Mouse (Mus musculus): ENCODE results near the gene Gramd4. TPM values are rescaled to one million over a fixed set of nuclear protein-coding genes. Genes with fewer than 3 reads are reported as not detected.

Gene Gramd4
- polyA plus RNA-seq, 1 experiment from 2014 or later, result 12.6 TPM

- 42% methylated on average over 7 of the region's 7 CpGs for WGBS
- Histone ChIP-seq H3K27ac (ENCODE audit: low read depth, low read length) (peak overlapping the region; percentile 98), H3K4me3 (ENCODE audit: low read depth, low read length) (no peak overlapping the region), H3K4me1 (replicated peaks; ENCODE audit: control insufficient read depth, insufficient read depth, low read length) (peaks cover 51% of the 10 kb centered on the region), H3K4me2 (peak overlapping the region; percentile 56), H3K9me3 (ENCODE audit: control insufficient read depth, low read length) (no peaks in the 10 kb centered on the region), H3K9ac (ENCODE audit: low read depth, low read length) (peak overlapping the region; percentile 61), H3K36me3 (ENCODE audit: control insufficient read depth, insufficient read depth, low read length) (no peaks in the 10 kb centered on the region; the same call in 1 of the 2 replicates), H3K27me3 (replicated peaks; ENCODE audit: control insufficient read depth, insufficient read depth, low read length) (no peaks in the 10 kb centered on the region)
- ATAC-seq (replicated peaks; ENCODE audit: low FRiP score), result peak; percentile 96
- no peak for DNase-seq (ENCODE audit: low spot score)
Observed at GRCm38 (mm10) chr15:86105345-86105697, 47.8 kb downstream of the Gramd4 start.

DNA sequence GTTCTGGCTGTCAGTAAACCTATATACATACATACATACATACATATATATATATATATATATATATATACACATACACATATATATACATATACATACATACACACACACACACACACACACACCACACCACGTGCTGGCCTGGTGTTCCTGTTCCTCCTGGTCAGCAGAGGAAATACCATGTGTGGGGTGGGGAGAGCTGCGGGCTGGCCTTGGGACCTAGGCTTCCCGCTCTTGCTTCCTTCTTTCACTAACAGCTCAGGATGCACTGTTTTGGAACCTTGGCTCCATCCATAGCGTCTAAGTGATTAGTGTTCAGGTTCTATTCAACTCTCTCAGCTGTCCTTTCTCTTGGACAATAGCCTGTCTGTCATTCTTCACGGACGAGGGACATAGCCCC lies 48.3 kb downstream of the Gramd4 start:
- H3K4me1 ChIP-seq (replicated peaks; ENCODE audit: control insufficient read depth, insufficient read depth, low read length), result peaks cover 51% of the 10 kb centered on the region
- peak overlapping the region; percentile 56 for H3K4me2 ChIP-seq

DNA sequence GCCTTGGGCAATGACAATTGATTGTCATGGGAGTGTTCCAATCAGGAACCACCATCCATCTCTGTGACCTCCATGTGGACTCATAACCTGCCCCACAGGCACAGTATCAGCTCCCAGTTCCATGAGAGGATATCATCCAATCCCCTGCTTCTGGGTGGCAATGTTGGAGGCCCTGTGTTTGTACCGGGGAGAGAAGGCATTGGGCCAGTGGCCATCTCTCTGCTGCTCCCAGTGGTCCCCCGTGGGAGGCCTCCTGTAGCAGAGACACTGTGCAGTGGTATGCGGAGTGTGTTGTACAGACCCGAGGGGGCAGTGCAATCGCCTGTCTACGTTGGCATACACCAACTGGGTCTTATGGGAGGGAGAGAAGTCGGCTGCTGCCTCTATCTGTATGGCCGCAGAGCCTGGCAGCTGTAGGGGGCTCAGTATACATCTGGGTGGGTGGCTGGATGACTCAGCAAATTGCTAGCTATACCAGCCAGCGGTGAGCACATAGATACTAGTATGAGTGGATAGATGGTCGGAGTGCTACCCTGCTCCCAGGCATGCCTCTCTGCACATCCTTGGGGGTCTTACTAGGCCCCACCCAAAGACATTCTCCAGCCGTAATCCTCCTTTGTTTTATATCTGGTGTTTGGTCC lies 50.5 kb downstream of the Gramd4 start:
- no peak overlapping the region; the same call in 1 of the 2 replicates for H3K4me2 ChIP-seq
- peak overlapping the region; percentile 70 for H3K27ac ChIP-seq (ENCODE audit: low read depth, low read length)
- ATAC-seq (replicated peaks; ENCODE audit: low FRiP score) (peak; percentile 57), DNase-seq (ENCODE audit: low spot score) (no peak)
- H3K36me3 ChIP-seq (ENCODE audit: control insufficient read depth, insufficient read depth, low read length), result no peaks in the 10 kb centered on the region; the same call in 1 of the 2 replicates
- H3K27me3 ChIP-seq (replicated peaks; ENCODE audit: control insufficient read depth, insufficient read depth, low read length), result no peaks in the 10 kb centered on the region
- WGBS, result 60% methylated on average over 11 of the region's 11 CpGs
- peaks cover 70% of the 10 kb centered on the region for H3K4me1 ChIP-seq (replicated peaks; ENCODE audit: control insufficient read depth, insufficient read depth, low read length)
- peak overlapping the region; percentile 25 for H3K9ac ChIP-seq (ENCODE audit: low read depth, low read length)
- H3K9me3 ChIP-seq (ENCODE audit: control insufficient read depth, low read length), result no peaks in the 10 kb centered on the region
- no peak overlapping the region for H3K4me3 ChIP-seq (ENCODE audit: low read depth, low read length)

More for the DNA sequence above, 48.3 kb downstream of the Gramd4 start:
- DNase-seq (ENCODE audit: low spot score), result no peak
- ATAC-seq (replicated peaks; ENCODE audit: low FRiP score), result no peak
- WGBS, result 56% methylated on average over 6 of the region's 6 CpGs
- no peaks in the 10 kb centered on the region; the same call in 1 of the 2 replicates for H3K36me3 ChIP-seq (ENCODE audit: control insufficient read depth, insufficient read depth, low read length)
- H3K9ac ChIP-seq (ENCODE audit: low read depth, low read length), result peak overlapping the region; percentile 54; the same call in 1 of the 2 replicates
- peak overlapping the region; percentile 98 for H3K27ac ChIP-seq (ENCODE audit: low read depth, low read length)
- H3K27me3 ChIP-seq (replicated peaks; ENCODE audit: control insufficient read depth, insufficient read depth, low read length), result no peaks in the 10 kb centered on the region
- H3K9me3 ChIP-seq (ENCODE audit: control insufficient read depth, low read length), result no peaks in the 10 kb centered on the region
- H3K4me3 ChIP-seq (ENCODE audit: low read depth, low read length), result no peak overlapping the region

GRCm38 (mm10) chr15:86109245-86109644 lies 51.8 kb downstream of the Gramd4 start:
- Histone ChIP-seq H3K9ac (ENCODE audit: low read depth, low read length) (no peak overlapping the region), H3K36me3 (ENCODE audit: control insufficient read depth, insufficient read depth, low read length) (no peaks in the 10 kb centered on the region; the same call in 1 of the 2 replicates), H3K27me3 (replicated peaks; ENCODE audit: control insufficient read depth, insufficient read depth, low read length) (no peaks in the 10 kb centered on the region), H3K9me3 (ENCODE audit: control insufficient read depth, low read length) (no peaks in the 10 kb centered on the region), H3K4me1 (replicated peaks; ENCODE audit: control insufficient read depth, insufficient read depth, low read length) (peaks cover 65% of the 10 kb centered on the region), H3K4me2 (no peak overlapping the region), H3K27ac (ENCODE audit: low read depth, low read length) (no peak overlapping the region), H3K4me3 (ENCODE audit: low read depth, low read length) (no peak overlapping the region)
- 81% methylated on average over 7 of the region's 7 CpGs for WGBS
- DNase-seq (ENCODE audit: low spot score) (no peak), ATAC-seq (replicated peaks; ENCODE audit: low FRiP score) (no peak)

DNA sequence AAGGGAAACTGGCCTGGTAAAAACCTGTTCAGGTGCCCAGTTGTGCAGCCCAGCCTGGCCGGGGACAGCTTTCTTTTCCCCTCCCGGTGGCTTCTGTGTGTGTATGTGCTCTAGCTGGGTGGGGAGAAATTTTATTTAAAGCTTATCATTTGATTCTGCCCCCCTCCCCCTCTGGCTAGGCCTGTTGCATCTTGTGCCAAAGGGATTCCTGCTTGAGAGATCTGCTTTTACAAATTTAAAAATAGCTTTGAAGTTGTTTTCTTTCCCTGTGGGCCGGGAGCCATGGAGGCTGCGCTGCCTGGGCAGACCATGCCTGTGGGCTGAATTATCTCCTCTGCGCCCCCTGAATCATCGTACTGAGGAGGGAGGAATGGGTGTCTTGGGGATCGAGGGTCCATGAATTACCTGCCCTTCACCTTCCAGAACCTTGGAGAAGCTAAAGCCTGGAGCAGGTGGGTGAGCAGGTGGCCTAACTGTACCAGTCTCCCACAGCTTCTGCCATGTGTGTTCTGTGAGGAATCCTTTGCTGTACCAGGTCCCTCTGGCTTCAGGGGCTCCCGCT lies 52.2 kb downstream of the Gramd4 start:
- H3K9ac ChIP-seq (ENCODE audit: low read depth, low read length), result no peak overlapping the region
- 83% methylated on average over 8 of the region's 8 CpGs for WGBS
- no peak overlapping the region for H3K27ac ChIP-seq (ENCODE audit: low read depth, low read length)
- peaks cover 61% of the 10 kb centered on the region for H3K4me1 ChIP-seq (replicated peaks; ENCODE audit: control insufficient read depth, insufficient read depth, low read length)
- ATAC-seq (replicated peaks; ENCODE audit: low FRiP score), result no peak
- no peaks in the 10 kb centered on the region; the same call in 1 of the 2 replicates for H3K36me3 ChIP-seq (ENCODE audit: control insufficient read depth, insufficient read depth, low read length)
- H3K27me3 ChIP-seq (replicated peaks; ENCODE audit: control insufficient read depth, insufficient read depth, low read length), result no peaks in the 10 kb centered on the region
- H3K4me2 ChIP-seq, result no peak overlapping the region
- no peaks in the 10 kb centered on the region for H3K9me3 ChIP-seq (ENCODE audit: control insufficient read depth, low read length)
- no peak overlapping the region for H3K4me3 ChIP-seq (ENCODE audit: low read depth, low read length)
- DNase-seq (ENCODE audit: low spot score), result no peak

GRCm38 (mm10) chr15:86110361-86111103 lies 53.0 kb downstream of the Gramd4 start:
- no peak for DNase-seq (ENCODE audit: low spot score)
- H3K9ac ChIP-seq (ENCODE audit: low read depth, low read length), result no peak overlapping the region
- 79% methylated on average over 10 of the region's 10 CpGs for WGBS

GRCm38 (mm10) chr15:86112707-86113341 lies 55.3 kb downstream of the Gramd4 start:
- peak overlapping the region; percentile 27 for H3K9ac ChIP-seq (ENCODE audit: low read depth, low read length)
- ATAC-seq (replicated peaks; ENCODE audit: low FRiP score), result no peak
- H3K4me2 ChIP-seq, result peak overlapping the region; percentile 45

More at GRCm38 (mm10) chr15:86110361-86111103, 53.0 kb downstream of the Gramd4 start:
- ATAC-seq (replicated peaks; ENCODE audit: low FRiP score), result no peak
- Histone ChIP-seq H3K27ac (ENCODE audit: low read depth, low read length) (no peak overlapping the region), H3K4me1 (replicated peaks; ENCODE audit: control insufficient read depth, insufficient read depth, low read length) (peaks cover 56% of the 10 kb centered on the region), H3K9me3 (ENCODE audit: control insufficient read depth, low read length) (no peaks in the 10 kb centered on the region), H3K4me3 (ENCODE audit: low read depth, low read length) (no peak overlapping the region), H3K36me3 (ENCODE audit: control insufficient read depth, insufficient read depth, low read length) (no peaks in the 10 kb centered on the region; the same call in 1 of the 2 replicates), H3K27me3 (replicated peaks; ENCODE audit: control insufficient read depth, insufficient read depth, low read length) (no peaks in the 10 kb centered on the region), H3K4me2 (no peak overlapping the region)

DNA sequence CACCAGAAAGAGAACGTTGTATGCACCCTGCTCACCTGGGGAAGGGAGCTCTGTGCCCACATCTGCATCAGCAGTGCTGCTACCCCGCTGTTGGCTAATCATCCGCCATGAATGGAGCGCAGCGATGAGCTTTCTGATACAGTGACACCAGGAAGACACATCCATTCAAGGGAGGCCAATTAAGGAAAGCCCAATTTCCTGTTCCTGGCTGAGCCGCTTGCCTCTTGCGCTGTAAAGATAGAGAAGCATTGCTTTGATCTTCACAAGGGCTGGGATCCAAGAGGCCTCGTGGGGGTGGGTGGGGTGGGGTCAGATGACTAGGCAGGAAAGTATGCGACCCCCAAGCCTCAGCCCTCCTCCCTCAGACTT lies 55.8 kb downstream of the Gramd4 start:
- H3K27ac ChIP-seq (ENCODE audit: low read depth, low read length), result peak overlapping the region; percentile 67
- H3K9ac ChIP-seq (ENCODE audit: low read depth, low read length), result peak overlapping the region; percentile 27; the same call in 1 of the 2 replicates

More at GRCm38 (mm10) chr15:86112707-86113341, 55.3 kb downstream of the Gramd4 start:
- 31% methylated on average over 10 of the region's 10 CpGs for WGBS
- no peaks in the 10 kb centered on the region for H3K9me3 ChIP-seq (ENCODE audit: control insufficient read depth, low read length)
- H3K27ac ChIP-seq (ENCODE audit: low read depth, low read length), result peak overlapping the region; percentile 67
- H3K27me3 ChIP-seq (replicated peaks; ENCODE audit: control insufficient read depth, insufficient read depth, low read length), result no peaks in the 10 kb centered on the region
- no peak overlapping the region for H3K4me3 ChIP-seq (ENCODE audit: low read depth, low read length)
- no peak for DNase-seq (ENCODE audit: low spot score)
- no peaks in the 10 kb centered on the region for H3K36me3 ChIP-seq (ENCODE audit: control insufficient read depth, insufficient read depth, low read length)
- H3K4me1 ChIP-seq (replicated peaks; ENCODE audit: control insufficient read depth, insufficient read depth, low read length), result peaks cover 48% of the 10 kb centered on the region

More for the DNA sequence above, 55.8 kb downstream of the Gramd4 start:
- WGBS, result 6% methylated on average over 9 of the region's 9 CpGs
- peaks cover 43% of the 10 kb centered on the region for H3K4me1 ChIP-seq (replicated peaks; ENCODE audit: control insufficient read depth, insufficient read depth, low read length)
- H3K4me3 ChIP-seq (ENCODE audit: low read depth, low read length), result no peak overlapping the region
- no peak for DNase-seq (ENCODE audit: low spot score)
- no peaks in the 10 kb centered on the region for H3K27me3 ChIP-seq (replicated peaks; ENCODE audit: control insufficient read depth, insufficient read depth, low read length)
- peak overlapping the region; percentile 45 for H3K4me2 ChIP-seq
- ATAC-seq (replicated peaks; ENCODE audit: low FRiP score), result 0 out of 2 replicates have a peak, but pooled peaks have one; percentile 34
- no peaks in the 10 kb centered on the region for H3K9me3 ChIP-seq (ENCODE audit: control insufficient read depth, low read length)
- no peaks in the 10 kb centered on the region for H3K36me3 ChIP-seq (ENCODE audit: control insufficient read depth, insufficient read depth, low read length)
